Comparison of ENCODE assay signal across 12 mouse cellular contexts in genomic region chr12:54164040-54164723, GRCm38 (mm10). TPM values are rescaled to one million over a fixed set of nuclear protein-coding genes. Genes with fewer than 3 reads are reported as not detected.
A peak's percentile ranks its signal among the peaks of the same experiment; 100 is the strongest.
DNase-seq lines count a peak whose midpoint lies in the region; ATAC-seq and TF ChIP-seq lines count a peak whose summit lies in the region.
"Had no signal": no experiment of that assay in that cellular context is flagged by ENCODE, and none has a peak within 500 bp of the region (broad histone marks: within the 10 kb centered on the region; RNA-seq: fewer than 3 reads in every experiment).

No protein-coding gene starts in this region.

- H3K9ac ChIP-seq in lung, embryonic 16.5 days (ENCODE audit: low read length) = no peak overlapping the region
- H3K9ac ChIP-seq in ES-E14 (ENCODE audit: insufficient read depth, low read depth, low read length, poor library complexity, severe bottlenecking) = no peak overlapping the region
- H3K9ac ChIP-seq: limb, embryonic 12.5 days had no signal

- ATAC-seq in lung, embryonic 16.5 days (ENCODE audit: low read depth) = peak; percentile 57
- ATAC-seq: activated CD4-positive, CD25-positive, alpha-beta regulatory T cell, adult 4 months; hindbrain, postnatal 0 days had no signal

- no peaks in the 10 kb centered on the region for H3K36me3 ChIP-seq in lung, embryonic 16.5 days (ENCODE audit: control insufficient read depth, insufficient read depth, low read length)
- H3K36me3 ChIP-seq in ES-E14 (ENCODE audit: control insufficient read depth, insufficient read depth, low read length, poor library complexity, severe bottlenecking) = no peaks in the 10 kb centered on the region; the same call in 1 of the 2 replicates
- no peaks in the 10 kb centered on the region for H3K36me3 ChIP-seq in embryonic facial prominence, embryonic 10.5 days (replicated peaks)
- H3K36me3 ChIP-seq: limb, embryonic 12.5 days had no signal

- H3K4me1 ChIP-seq in lung, embryonic 16.5 days (replicated peaks; ENCODE audit: control insufficient read depth, insufficient read depth, low read length) = peaks cover 26% of the 10 kb centered on the region
- H3K4me1 ChIP-seq in ES-E14 (ENCODE audit: control insufficient read depth in 2 of 2, insufficient read depth in 2 of 2, low read length in 2 of 2, poor library complexity in 1 of 2) = peaks cover 1 to 12% of the 10 kb centered on the region in 2 experiments; a peak in 2 of 4 replicates
- H3K4me1 ChIP-seq in embryonic facial prominence, embryonic 10.5 days = peaks cover 37% of the 10 kb centered on the region

- 0 out of 2 replicates have a peak overlapping the region, but pooled peaks have one; percentile 2 for H3K4me2 ChIP-seq in lung, embryonic 16.5 days (ENCODE audit: low read depth, low read length)
- H3K4me2 ChIP-seq: limb, embryonic 12.5 days had no signal

- H3K27me3 ChIP-seq in lung, embryonic 16.5 days (ENCODE audit: control insufficient read depth, insufficient read depth, low read depth, low read length) = no peaks in the 10 kb centered on the region
- H3K27me3 ChIP-seq in embryonic facial prominence, embryonic 10.5 days (replicated peaks; ENCODE audit: low read depth, poor library complexity, severe bottlenecking) = peaks cover 62% of the 10 kb centered on the region

- peak overlapping the region; percentile 78 for H3K27ac ChIP-seq in lung, embryonic 16.5 days (ENCODE audit: low read length)
- H3K27ac ChIP-seq in ES-E14 (ENCODE audit: insufficient read depth, low read depth, low read length, poor library complexity, severe bottlenecking) = peak overlapping the region; percentile 26; the same call in 1 of the 2 replicates
- H3K27ac ChIP-seq in embryonic facial prominence, embryonic 10.5 days (replicated peaks) = 0 out of 2 replicates have a peak overlapping the region, but pooled peaks have one; percentile 30
- H3K27ac ChIP-seq: hindbrain, postnatal 0 days; kidney, postnatal 0 days; limb, embryonic 12.5 days had no signal

- H3K9me3 ChIP-seq in lung, embryonic 16.5 days (ENCODE audit: control insufficient read depth, low read length) = no peaks in the 10 kb centered on the region
- H3K9me3 ChIP-seq in ES-E14 (ENCODE audit: control insufficient read depth, insufficient read depth, low read depth, low read length) = no peaks in the 10 kb centered on the region
- no peaks in the 10 kb centered on the region for H3K9me3 ChIP-seq in embryonic facial prominence, embryonic 10.5 days
- H3K9me3 ChIP-seq: limb, embryonic 12.5 days had no signal

- DNase-seq in lung, postnatal 4 days = no peak
- no peak for DNase-seq in ES-E14 (ENCODE audit: low read depth, low spot score)
- no peak for DNase-seq in embryonic facial prominence, embryonic 10.5 days (ENCODE audit: low spot score)
- DNase-seq in lung, postnatal 25 days (ENCODE audit: low spot score) = peak; percentile 52
- no peak for DNase-seq in thymus, adult 18-20 months
- DNase-seq in spleen, postnatal 4 days (ENCODE audit: low spot score in 2 of 2) = no peak
- DNase-seq: right cerebral cortex, postnatal 4 days had no signal

- in situ Hi-C loops in ES-E14 (cut with MboI; ENCODE audit: low sequenced_read_pairs in 2 of 2, unreplicated experiment in 2 of 2) = loop anchor here in 1 of 2 experiments (10.0 kb wide), 1 partner anchor 151 kb away; no protein-coding TSS in a partner anchor

- WGBS in lung, embryonic 16.5 days = 41% methylated on average over 9 of the region's 9 CpGs
- 15% methylated on average over 9 of the region's 9 CpGs for WGBS in embryonic facial prominence, embryonic 10.5 days

- no peak overlapping the region for H3K4me3 ChIP-seq in lung, embryonic 16.5 days (ENCODE audit: low read length)
- H3K4me3 ChIP-seq in ES-E14 (ENCODE audit: insufficient read depth in 1 of 2, low read depth in 1 of 2, low read length in 2 of 2, poor library complexity in 1 of 2, severe bottlenecking in 1 of 2) = peak overlapping the region in 1 of 2 experiments; percentile 26; a peak in 3 of 4 replicates
- no peak overlapping the region for H3K4me3 ChIP-seq in embryonic facial prominence, embryonic 10.5 days
- H3K4me3 ChIP-seq: limb, embryonic 12.5 days had no signal

TF ChIP-seq in ES-E14, 5 proteins besides CTCF, POLR2A, EP300 and RAD21:
- TF ChIP-seq ZNF384 (IDR thresholded peaks at IDR 0.05; ENCODE audit: low read depth, low read length) (no peak), MAFK (IDR thresholded peaks at IDR 0.05; ENCODE audit: insufficient read depth, low read depth, low read length) (no peak), ZC3H11A (IDR thresholded peaks at IDR 0.05; ENCODE audit: borderline replicate concordance, low read depth, low read length) (no peak), CHD2 (IDR thresholded peaks at IDR 0.05; ENCODE audit: low read depth, low read length) (no peak), HCFC1 (IDR thresholded peaks at IDR 0.05; ENCODE audit: borderline replicate concordance, insufficient read depth, low read length) (no peak)

RNA-seq across cellular contexts. Expression of gene Egln3, which starts 39.5 kb away (rescaled TPM):
- polyA plus RNA-seq in lung, embryonic 16.5 days (2015; fragmentation: Nextera tagmentation; extraction: Ambion mirVana) = 23.0 and 27.2 TPM in 2 replicates
- total RNA-seq in ES-E14 (2012; rRNA removed) = 3.9 and 6.0 TPM in 2 replicates
- polyA plus RNA-seq in embryonic facial prominence, embryonic 10.5 days (2016; fragmentation: Nextera tagmentation; extraction: Ambion mirVana) = 4.7 and 5.5 TPM in 2 replicates

Comparison
In these comparisons a context has a peak if more than half of its experiments do, and no peak if none do; other contexts are left out.
1. H3K27ac ChIP-seq: peak in every context shown above with its lines; median percentile 78 in lung, embryonic 16.5 days; 30 in embryonic facial prominence, embryonic 10.5 days; 26 in ES-E14.